Mouse (Mus musculus) embryonic facial prominence, embryonic 12.5 days (tissue): ENCODE results near the gene Rasal2. TPM values are rescaled to one million over a fixed set of nuclear protein-coding genes. Genes with fewer than 3 reads are reported as not detected.

Experiments used
- ATAC-seq: fragments of 200-750 bp; cut with Nextera tagmentation; 2 replicates; pipeline ENCODE4 v1.8.0; 2017; ENCODE audit not compliant: insufficient number of reproducible peaks, insufficient read depth, low FRiP score, low TSS enrichment
- H3K27ac ChIP-seq: fragments of 300-500 bp; sonication (generic); 2 replicates; pipeline ENCODE4 v1.5.1; 2016; ENCODE audit warnings: mild to moderate bottlenecking
- H3K27me3 ChIP-seq: fragments of 300-500 bp; sonication (generic); 2 replicates; pipeline ENCODE4 v1.6.1; 2016; ENCODE audit warnings: mild to moderate bottlenecking, moderate library complexity
- H3K36me3 ChIP-seq: fragments of 300-500 bp; sonication (generic); 2 replicates; pipeline ENCODE4 v1.6.1; 2016; ENCODE audit warnings: mild to moderate bottlenecking
- H3K4me1 ChIP-seq: fragments of 300-500 bp; sonication (generic); 2 replicates; pipeline ENCODE4 v1.6.1; 2016
- H3K4me2 ChIP-seq: fragments of 300-500 bp; sonication (generic); replicated peaks from 2 replicates; pipeline ENCODE4 v1.6.1; 2016; ENCODE audit warnings: mild to moderate bottlenecking, moderate library complexity
- H3K4me3 ChIP-seq: fragments of 300-500 bp; sonication (generic); 2 replicates; pipeline ENCODE4 v1.5.1; 2016; ENCODE audit warnings: mild to moderate bottlenecking
- H3K9ac ChIP-seq: fragments of 300-500 bp; sonication (generic); 2 replicates; pipeline ENCODE4 v1.6.1; 2016; ENCODE audit warnings: mild to moderate bottlenecking, moderate library complexity
- H3K9me3 ChIP-seq: fragments of 300-500 bp; sonication (generic); 2 replicates; pipeline ENCODE4 v1.6.1; 2016; ENCODE audit warnings: mild to moderate bottlenecking, moderate library complexity
- WGBS: fragments of 180-500 bp; shearing (Covaris S2); methylation state at CpG from one replicate; pipeline ENCODE4 v1.1.7; 2016; 5-methylcytosine and 5-hydroxymethylcytosine counted together
- polyA plus RNA-seq: library from polyadenylated mRNA; unstranded; fragments of >200 nt; fragmentation: Nextera tagmentation; extraction: Ambion mirVana; gene quantifications from 2 replicates; pipeline ENCODE4 v1.2.1, GENCODE M21; 2016

Rasal2 gene
- polyA plus RNA-seq, 1 experiment from 2014 or later, result 16.2 TPM

DNA sequence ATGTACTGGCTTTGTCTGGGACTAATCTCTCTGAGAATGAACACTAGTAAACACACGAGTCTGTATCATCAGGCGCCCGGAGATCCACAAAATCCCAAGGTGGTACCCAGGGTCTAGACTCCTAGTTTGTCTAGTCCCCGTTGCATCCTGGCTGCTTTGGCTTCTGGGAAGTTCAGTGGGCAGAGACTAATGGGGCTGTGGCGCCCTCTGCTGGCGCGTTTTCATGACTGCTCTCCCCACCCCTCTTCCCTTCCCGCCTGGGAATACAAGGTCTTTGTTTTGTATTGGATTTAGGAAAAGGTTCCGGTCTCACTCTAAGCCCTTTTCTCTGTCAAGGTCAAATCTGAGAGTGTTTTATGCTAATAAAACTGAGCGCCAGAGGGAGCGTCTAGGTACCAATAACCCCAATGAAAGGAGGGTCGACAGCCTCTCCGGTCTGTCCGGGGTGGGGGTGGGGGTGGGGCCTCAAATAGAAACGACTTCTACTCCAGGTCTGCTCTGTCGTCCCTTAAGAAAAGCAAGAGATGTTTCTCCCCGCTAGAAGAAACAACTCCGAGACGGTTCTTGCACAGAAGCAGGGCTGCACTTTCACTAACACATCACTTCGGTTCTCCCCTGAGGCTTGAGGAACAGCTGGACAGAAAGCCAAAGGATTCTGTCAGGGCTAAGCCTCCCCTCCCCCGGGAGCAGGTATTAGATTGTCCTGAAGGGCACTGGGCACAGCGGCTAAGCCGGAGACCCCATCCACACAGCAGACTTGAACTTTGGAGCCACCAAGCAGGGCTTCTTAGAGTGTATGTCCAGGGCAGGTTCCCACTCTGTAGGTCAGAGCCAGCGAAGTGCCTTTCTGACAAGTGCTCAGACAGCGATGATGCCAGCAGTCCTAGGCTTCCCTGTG is 326.0 kb downstream of the Rasal2 start:
- Histone ChIP-seq H3K27me3 (no peaks in the 10 kb centered on the region), H3K4me2 (peak overlapping the region; percentile 48), H3K9me3 (no peaks in the 10 kb centered on the region), H3K36me3 (no peaks in the 10 kb centered on the region), H3K4me1 (0 out of 2 replicates have a peak, but pooled peaks cover 4% of the 10 kb centered on the region), H3K27ac (no peak overlapping the region), H3K4me3 (peak overlapping the region; percentile 30), H3K9ac (peak overlapping the region; percentile 20; the same call in 1 of the 2 replicates)
- WGBS, result 8% methylated on average over 25 of the region's 25 CpGs
- ATAC-seq, result no peak

Other genes with a start within 250 kb of the Rasal2 start
- gene Cryzl2, start 46.0 kb upstream of the Rasal2 start, polyA plus RNA-seq, result 8.5 and 11.0 TPM in 2 replicates
- gene Sec16b, start 94.1 kb upstream of the Rasal2 start, polyA plus RNA-seq, result 1.7 and 2.1 TPM in 2 replicates